Mouse (Mus musculus) layer of hippocampus, adult 8-10 months (tissue): ENCODE results near the gene Olfr474. TPM values are rescaled to one million over a fixed set of nuclear protein-coding genes. Genes with fewer than 3 reads are reported as not detected.
"Not testable (repeated sequence)": the region's sequence is repeated elsewhere in the genome, so short reads cannot be mapped to it uniquely, and the experiment has no call there.

Experiments
- DNase-seq, 2 experiments: peaks; one replicate each; pipeline ENCODE4 v3.0.0; 2022; ENCODE audit warnings: low spot score in 2 of 2
- total RNA-seq, 4 experiments: library from RNA; stranded (reverse); gene quantifications; 2 replicates each; pipeline ENCODE4 v1.2.4; 2022

Olfr474 gene
- total RNA-seq = not detected

DNA sequence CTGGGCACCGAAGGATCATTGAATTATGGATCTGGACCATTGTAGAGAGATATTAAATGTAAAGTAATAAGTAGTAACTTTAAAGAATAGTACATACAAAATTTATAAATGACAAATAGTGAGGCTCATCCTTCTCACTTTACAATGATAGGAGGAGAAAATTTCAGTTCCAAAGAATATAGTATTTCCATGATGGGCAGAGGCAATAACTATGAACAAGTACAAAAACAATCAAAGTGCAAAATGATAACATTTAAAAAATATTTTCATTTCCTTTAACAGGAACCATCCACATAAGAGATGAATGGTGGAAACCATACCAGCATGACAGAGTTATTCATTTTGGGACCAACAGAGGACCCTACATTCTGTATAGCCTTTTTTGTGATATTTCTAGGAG is at the start of gene Olfr474:
Gene Olfr474 (plus strand): TSS at position 301 of the 400 bp plus-strand sequence.
- no peak for DNase-seq

DNA sequence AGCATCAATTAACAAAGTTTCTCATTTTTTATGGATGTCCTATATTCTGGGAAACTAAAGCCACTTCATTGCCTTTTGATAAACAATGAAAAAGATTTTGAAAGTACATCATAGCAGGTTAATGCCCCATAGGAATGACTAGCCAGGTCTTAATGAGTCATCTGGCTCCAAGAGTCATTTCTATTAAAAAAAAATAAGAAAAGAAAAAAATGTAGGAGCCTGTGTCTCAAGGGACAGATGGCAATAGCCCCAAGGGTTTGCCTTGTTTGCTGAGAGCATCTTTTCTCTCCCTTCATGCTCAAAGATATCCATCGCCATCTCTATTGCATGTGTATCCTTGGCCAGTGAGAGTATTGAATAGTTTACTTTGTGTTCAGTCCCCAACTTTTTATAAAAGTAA is 24.3 kb upstream of the Olfr474 start, which contains the start of gene Olfr473:
Gene Olfr473 (plus strand): TSS at position 301 of the 400 bp plus-strand sequence.
- DNase-seq = no peak

- DNase-seq = not testable (repeated sequence)
These were observed 1.9 kb upstream of the Olfr474 start for GRCm38 (mm10) chr7:107952539-107952938.

DNA sequence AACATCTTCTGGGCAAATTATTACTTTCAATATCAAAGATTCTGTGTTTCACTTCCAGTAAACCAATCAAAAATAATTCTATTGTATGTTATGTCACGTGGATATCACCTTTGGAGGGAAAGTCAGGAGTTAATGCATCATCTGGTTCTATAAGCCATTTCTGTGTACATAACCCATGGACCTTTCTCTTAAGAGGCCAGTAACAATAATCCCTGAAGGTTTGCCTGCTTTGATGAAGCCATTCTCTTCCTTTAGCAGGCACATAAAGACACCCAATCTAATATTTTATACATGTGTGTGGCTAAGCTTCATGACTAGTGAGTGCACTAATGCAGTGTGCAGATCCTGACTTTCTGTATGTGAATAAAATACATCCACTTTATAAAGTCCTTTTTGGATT is 10.1 kb downstream of the Olfr474 start, which contains the start of gene Olfr476:
Gene Olfr476 (plus strand): TSS at position 301 of the 400 bp plus-strand sequence.
- DNase-seq = no peak

DNA sequence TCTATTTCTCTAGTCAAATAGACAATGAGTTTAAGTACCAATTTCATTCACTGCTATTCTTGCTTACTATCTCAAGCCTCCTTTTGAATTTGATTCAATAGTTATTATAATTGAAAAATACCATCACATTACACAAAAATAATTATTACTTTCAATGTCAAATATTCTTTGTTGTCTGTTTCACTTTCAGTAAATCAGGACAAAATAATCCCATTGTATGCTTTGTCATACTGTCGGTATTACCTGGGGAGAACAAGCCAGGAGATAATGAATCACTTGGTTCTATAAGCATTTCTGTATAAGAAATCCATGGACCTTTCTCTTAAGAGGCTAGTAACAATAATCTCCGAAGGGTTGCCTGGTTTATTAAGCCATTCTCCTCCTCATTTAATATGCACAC is 31.9 kb downstream of the Olfr474 start, which contains the start of gene Olfr477:
Gene Olfr477 (plus strand): TSS at position 301 of the 400 bp plus-strand sequence.
- no peak for DNase-seq

Other genes starting within 250 kb of the Olfr474 start
- under 1 TPM in 3 of 4 experiments, not detected in 1; 0.16 to 0.43 (median 0.27) TPM for gene Cyb5r2, start 196.6 kb upstream of the Olfr474 start, total RNA-seq
- gene Ovch2, start 153.4 kb upstream of the Olfr474 start, total RNA-seq = not detected
- not detected for gene Olfr467, start 142.4 kb upstream of the Olfr474 start, total RNA-seq
- not detected for gene Olfr469, start 129.1 kb upstream of the Olfr474 start, total RNA-seq
- not detected for gene Olfr470, start 107.2 kb upstream of the Olfr474 start, total RNA-seq
- gene Olfr472, start 56.7 kb upstream of the Olfr474 start, total RNA-seq = under 1 TPM in 1 of 4 experiments, not detected in 3; 0.11 TPM
- gene Olfr473, start 24.2 kb upstream of the Olfr474 start, total RNA-seq = not detected
- gene Olfr476, start 10.2 kb downstream of the Olfr474 start, total RNA-seq = not detected
- not detected for gene Olfr477, start 32.0 kb downstream of the Olfr474 start, total RNA-seq
- gene Olfr478, start 79.3 kb downstream of the Olfr474 start, total RNA-seq = not detected
- not detected for gene Olfr479, start 96.0 kb downstream of the Olfr474 start, total RNA-seq
- not detected for gene Olfr480, start 112.7 kb downstream of the Olfr474 start, total RNA-seq
- not detected for gene Olfr481, start 125.2 kb downstream of the Olfr474 start, total RNA-seq
- 1 to 10 TPM; 1.3 to 2.1 (median 1.9) TPM for gene Olfr482, start 142.9 kb downstream of the Olfr474 start, total RNA-seq
- not detected for gene Olfr483, start 146.2 kb downstream of the Olfr474 start, total RNA-seq
- gene Olfr484, start 172.8 kb downstream of the Olfr474 start, total RNA-seq = not detected
- gene Olfr485, start 205.2 kb downstream of the Olfr474 start, total RNA-seq = not detected
- gene Olfr486, start 218.1 kb downstream of the Olfr474 start, total RNA-seq = not detected